Mouse (Mus musculus) liver, adult 2 months (tissue): Measurements from ENCODE around the gene Card11. TPM values are rescaled to one million over a fixed set of nuclear protein-coding genes. Genes with fewer than 3 reads are reported as not detected.

Experiments used
- DNase-seq: peaks from one replicate; pipeline ENCODE4 v3.0.0-alpha.2; 2011; ENCODE audit warnings: low read depth, low spot score; ENCODE audit errors: extremely low read depth
- H3K27ac ChIP-seq: fragments of 200-500 bp; replicated peaks from 2 replicates; pipeline ENCODE4 v1.5.1; 2012; ENCODE audit warnings: low read depth, mild to moderate bottlenecking, control low read depth, inconsistent platforms, low read length; ENCODE audit not compliant: insufficient read depth
- H3K27me3 ChIP-seq: fragments of 200-500 bp; 2 replicates; pipeline ENCODE4 v1.6.1; 2012; ENCODE audit warnings: mild to moderate bottlenecking, moderate library complexity, low read length, inconsistent platforms; ENCODE audit not compliant: control insufficient read depth, insufficient read depth
- H3K36me3 ChIP-seq: fragments of 200-500 bp; 2 replicates; pipeline ENCODE4 v1.6.1; 2012; ENCODE audit warnings: low read length, inconsistent platforms; ENCODE audit not compliant: control insufficient read depth, insufficient read depth
- H3K4me1 ChIP-seq: fragments of 200-500 bp; 2 replicates; pipeline ENCODE4 v1.6.1; 2011; ENCODE audit warnings: low read length; ENCODE audit not compliant: control insufficient read depth, insufficient read depth
- H3K4me3 ChIP-seq: fragments of 200-500 bp; 2 replicates; pipeline ENCODE4 v1.5.1; 2011; ENCODE audit warnings: low read depth, mild to moderate bottlenecking, control low read depth, low read length, moderate library complexity; ENCODE audit not compliant: insufficient read depth
- H3K79me2 ChIP-seq: fragments of 200-500 bp; 2 replicates; pipeline ENCODE4 v1.6.1; 2012; ENCODE audit warnings: inconsistent platforms, mild to moderate bottlenecking, low read length, moderate library complexity; ENCODE audit not compliant: control insufficient read depth, insufficient read depth
- H3K9ac ChIP-seq: fragments of 200-500 bp; 2 replicates; pipeline ENCODE4 v1.6.1; 2012; ENCODE audit warnings: low read depth, mild to moderate bottlenecking, control low read depth, inconsistent platforms, low read length
- CTCF ChIP-seq: fragments of 200-500 bp; IDR thresholded peaks from 2 replicates; pipeline ENCODE4 v1.5.1; 2011; ENCODE audit warnings: low read depth, low read length, control low read depth
- POLR2A ChIP-seq: fragments of 200-500 bp; IDR thresholded peaks from 2 replicates; pipeline ENCODE4 v1.6.1; 2011; ENCODE audit warnings: low read length, control low read depth; ENCODE audit not compliant: insufficient read depth; ENCODE audit errors: extremely low read depth
- WGBS: fragments of 180-500 bp; shearing (Covaris S2); methylation state at CpG from one replicate; pipeline ENCODE4 v1.1.7; 2018; 5-methylcytosine and 5-hydroxymethylcytosine counted together
- polyA plus RNA-seq: library from polyadenylated mRNA; depleted of rRNA; stranded (reverse); fragments of >200 nt; gene quantifications from 2 replicates; pipeline ENCODE4 v1.2.3, GENCODE M21; 2012
- total RNA-seq: library from RNA; depleted of rRNA; stranded (reverse); fragments of >200 nt; gene quantifications from 2 replicates; pipeline ENCODE4 v1.2.3, GENCODE M21; 2014

Card11 gene
- total and polyA plus RNA-seq, 2 experiments, result 0.09 to 0.71 TPM

- TF ChIP-seq CTCF, result no peak
- TF ChIP-seq POLR2A, result no peak
- Histone ChIP-seq H3K4me1 (no peaks in the 10 kb centered on the region), H3K36me3 (no peaks in the 10 kb centered on the region), H3K9ac (no peak overlapping the region), H3K4me3 (no peak overlapping the region), H3K27ac (no peak overlapping the region), H3K79me2 (no peaks in the 10 kb centered on the region), H3K27me3 (no peaks in the 10 kb centered on the region)
- DNase-seq, result no peak
- WGBS, result 80% methylated on average over 14 of the region's 14 CpGs
Observed at GRCm38 (mm10) chr5:140940923-140941491, 59.4 kb downstream of the Card11 start.

- 67% methylated on average over 5 of the region's 5 CpGs for WGBS
Observed at GRCm38 (mm10) chr5:140940257-140940922, 60.0 kb downstream of the Card11 start.

GRCm38 (mm10) chr5:140936816-140937215, 63.6 kb downstream of the Card11 start:
- TF ChIP-seq CTCF (no peak), POLR2A (no peak)
- no peak for DNase-seq
- Histone ChIP-seq H3K27ac (no peak overlapping the region), H3K36me3 (no peaks in the 10 kb centered on the region), H3K79me2 (no peaks in the 10 kb centered on the region), H3K9ac (no peak overlapping the region), H3K4me3 (no peak overlapping the region), H3K4me1 (no peaks in the 10 kb centered on the region), H3K27me3 (no peaks in the 10 kb centered on the region)
- 85% methylated on average over 7 of the region's 7 CpGs for WGBS

More at GRCm38 (mm10) chr5:140940257-140940922, 60.0 kb downstream of the Card11 start:
- DNase-seq, result no peak
- no peaks in the 10 kb centered on the region for H3K36me3 ChIP-seq
- H3K27ac ChIP-seq, result no peak overlapping the region
- no peaks in the 10 kb centered on the region for H3K27me3 ChIP-seq
- H3K79me2 ChIP-seq, result no peaks in the 10 kb centered on the region
- H3K9ac ChIP-seq, result no peak overlapping the region
- H3K4me1 ChIP-seq, result no peaks in the 10 kb centered on the region
- no peak for TF ChIP-seq CTCF
- TF ChIP-seq POLR2A, result no peak
- H3K4me3 ChIP-seq, result no peak overlapping the region

- H3K4me1 ChIP-seq, result no peaks in the 10 kb centered on the region
- DNase-seq, result no peak
- TF ChIP-seq POLR2A, result no peak
- no peak for TF ChIP-seq CTCF
- no peak overlapping the region for H3K4me3 ChIP-seq
- H3K9ac ChIP-seq, result no peak overlapping the region
- H3K36me3 ChIP-seq, result no peaks in the 10 kb centered on the region
- no peak overlapping the region for H3K27ac ChIP-seq
- no peaks in the 10 kb centered on the region for H3K79me2 ChIP-seq
- no peaks in the 10 kb centered on the region for H3K27me3 ChIP-seq
- 93% methylated on average over 3 of the region's 3 CpGs for WGBS
Observed at GRCm38 (mm10) chr5:140935848-140936247, 64.5 kb downstream of the Card11 start.

- Histone ChIP-seq H3K79me2 (no peaks in the 10 kb centered on the region), H3K4me1 (no peaks in the 10 kb centered on the region), H3K36me3 (no peaks in the 10 kb centered on the region), H3K4me3 (no peak overlapping the region), H3K27me3 (no peaks in the 10 kb centered on the region), H3K9ac (no peak overlapping the region), H3K27ac (no peak overlapping the region)
- TF ChIP-seq CTCF (peak; percentile 63), POLR2A (no peak)
- DNase-seq, result no peak
- 78% methylated on average over 9 of the region's 9 CpGs for WGBS
Observed at GRCm38 (mm10) chr5:140934639-140935315, 65.6 kb downstream of the Card11 start.
